Mouse (Mus musculus) left cerebral cortex, postnatal 25 days (tissue): ENCODE measurements around the gene Gm2696. TPM values are rescaled to one million over a fixed set of nuclear protein-coding genes. Genes with fewer than 3 reads are reported as not detected.

Experiments
- DNase-seq, 2 experiments: peaks; one replicate each; pipeline ENCODE4 v3.0.0; 2022; ENCODE audit warnings: low spot score in 2 of 2, mixed read lengths in 1 of 2
- intact Hi-C: fragments of 180-260 bp; cut with DNase I; formaldehyde crosslinking; loops from one replicate; pipeline ENCODE4 v1.15.1; 2025
- total RNA-seq, 2 experiments: library from RNA; stranded (reverse); gene quantifications; 2 replicates each; pipeline ENCODE4 v1.2.3; 2021

The Gm2696 gene
- total RNA-seq, 2 experiments from 2014 or later, result not detected

GRCm38 (mm10) chr10:77839006-77839405, 24.5 kb downstream of the Gm2696 start:
- intact Hi-C loops, result no loop called here
- DNase-seq, result no peak

- DNase-seq, result no peak
- intact Hi-C loops, result no loop called here
These were observed 32.0 kb downstream of the Gm2696 start, which contains the start of gene Gm36176 for GRCm38 (mm10) chr10:77846503-77846902. TSS of gene Gm36176 (plus strand) at chr10:77846803.

GRCm38 (mm10) chr10:77846961-77847360, 32.5 kb downstream of the Gm2696 start:
- no peak for DNase-seq
- intact Hi-C loops, result no loop called here

- intact Hi-C loops, result no loop called here
- no peak for DNase-seq
These were observed 33.1 kb downstream of the Gm2696 start for GRCm38 (mm10) chr10:77847538-77847937.

- intact Hi-C loops, result no loop called here
- DNase-seq, result no peak
These were observed 38.1 kb downstream of the Gm2696 start, which contains the start of gene Gm10318 for GRCm38 (mm10) chr10:77852559-77852958. TSS of gene Gm10318 (plus strand) at chr10:77852859.

- no peak for DNase-seq
- intact Hi-C loops, result no loop called here
These were observed 47.2 kb downstream of the Gm2696 start, which contains the start of gene Gm3285 for GRCm38 (mm10) chr10:77861675-77862074. TSS of gene Gm3285 (plus strand) at chr10:77861975.

- DNase-seq, result no peak
- intact Hi-C loops, result no loop called here
These were observed 49.7 kb downstream of the Gm2696 start for GRCm38 (mm10) chr10:77864067-77864761.

GRCm38 (mm10) chr10:77864762-77865143, 50.3 kb downstream of the Gm2696 start:
- intact Hi-C loops, result no loop called here
- DNase-seq, result no peak

- intact Hi-C loops, result no loop called here
- DNase-seq, result no peak
These were observed 53.1 kb downstream of the Gm2696 start for GRCm38 (mm10) chr10:77867546-77867945.

GRCm38 (mm10) chr10:77869651-77870050, 55.2 kb downstream of the Gm2696 start:
- DNase-seq, result no peak
- intact Hi-C loops, result no loop called here

GRCm38 (mm10) chr10:77878985-77879384, 64.5 kb downstream of the Gm2696 start:
- peak; percentile 42 to 55 for DNase-seq
- intact Hi-C loops, result loop anchor here (2.0 to 5.0 kb wide), 3 partner anchors 152 to 362 kb away; partner anchors contain the start of genes Fam207a and Gm10100

GRCm38 (mm10) chr10:77880305-77880704, 65.8 kb downstream of the Gm2696 start:
- DNase-seq, result no peak
- intact Hi-C loops, result no loop called here

GRCm38 (mm10) chr10:77882553-77882952, 68.1 kb downstream of the Gm2696 start:
- intact Hi-C loops, result no loop called here
- DNase-seq, result no peak

Other genes starting within 250 kb of the Gm2696 start
- gene Pttg1ip, start 233.0 kb upstream of the Gm2696 start, total RNA-seq, result 10 to 100 TPM; 71.0 to 87.6 TPM
- 100 to 1,000 TPM; 133 to 140 TPM for gene Sumo3, start 208.6 kb upstream of the Gm2696 start, total RNA-seq
- 10 to 100 TPM; 14.2 to 16.3 TPM for gene Gm49325, start 208.5 kb upstream of the Gm2696 start, total RNA-seq
- 10 to 100 TPM; 43.7 to 51.3 TPM for gene Ube2g2, start 192.4 kb upstream of the Gm2696 start, total RNA-seq
- under 1 TPM in 1 of 2 experiments, not detected in 1; 0.14 TPM for gene Tspear, start 128.1 kb upstream of the Gm2696 start, total RNA-seq
- not detected for gene Gm19402, start 123.9 kb upstream of the Gm2696 start, total RNA-seq
- not detected for gene Gm9508, start 117.4 kb upstream of the Gm2696 start, total RNA-seq
- gene Gm10272, start 108.1 kb upstream of the Gm2696 start, total RNA-seq, result not detected
- not detected for gene Gm10024, start 103.2 kb upstream of the Gm2696 start, total RNA-seq
- gene Gm10142, start 98.9 kb upstream of the Gm2696 start, total RNA-seq, result not detected
- gene Krtap12-1, start 94.1 kb upstream of the Gm2696 start, total RNA-seq, result not detected
- not detected for gene Gm10100, start 88.2 kb upstream of the Gm2696 start, total RNA-seq
- not detected for gene Gm18596, start 72.0 kb upstream of the Gm2696 start, total RNA-seq
- gene Gm9736, start 63.3 kb upstream of the Gm2696 start, total RNA-seq, result not detected
- not detected for gene Gm3233, start 55.0 kb upstream of the Gm2696 start, total RNA-seq
- not detected for gene Gm3238, start 43.4 kb upstream of the Gm2696 start, total RNA-seq
- gene Gm7138, start 37.7 kb upstream of the Gm2696 start, total RNA-seq, result not detected
- not detected for gene Gm3250, start 32.1 kb upstream of the Gm2696 start, total RNA-seq
- not detected for gene Gm7137, start 26.5 kb upstream of the Gm2696 start, total RNA-seq
- not detected for gene Gm9639, start 19.6 kb upstream of the Gm2696 start, total RNA-seq
- not detected for gene Gm19668, start 15.5 kb upstream of the Gm2696 start, total RNA-seq
- gene Gm9507, start 2.8 kb upstream of the Gm2696 start, total RNA-seq, result not detected
- not detected for gene Krtap10-4, start 12.4 kb downstream of the Gm2696 start, total RNA-seq
- not detected for gene Krtap10-10, start 21.3 kb downstream of the Gm2696 start, total RNA-seq
- not detected for gene Gm36176, start 32.1 kb downstream of the Gm2696 start, total RNA-seq
- not detected for gene Gm10318, start 38.2 kb downstream of the Gm2696 start, total RNA-seq
- not detected for gene Gm3285, start 47.3 kb downstream of the Gm2696 start, total RNA-seq
- gene Lrrc3, start 87.9 kb downstream of the Gm2696 start, total RNA-seq, result 10 to 100 TPM; 13.2 to 13.6 TPM
- gene Trpm2, start 155.9 kb downstream of the Gm2696 start, total RNA-seq, result 10 to 100 TPM; 32.3 to 44.9 TPM
- 10 to 100 TPM; 30.3 to 34.7 TPM for gene 1810043G02Rik, start 163.8 kb downstream of the Gm2696 start, total RNA-seq
- gene Pfkl, start 195.4 kb downstream of the Gm2696 start, total RNA-seq, result 100 to 1,000 TPM; 145 to 149 TPM
- not detected for gene Dnmt3l, start 227.3 kb downstream of the Gm2696 start, total RNA-seq
- gene Aire, start 228.9 kb downstream of the Gm2696 start, total RNA-seq, result not detected